9 mouse cellular contexts compared by ENCODE assay signal in the genomic region with DNA sequence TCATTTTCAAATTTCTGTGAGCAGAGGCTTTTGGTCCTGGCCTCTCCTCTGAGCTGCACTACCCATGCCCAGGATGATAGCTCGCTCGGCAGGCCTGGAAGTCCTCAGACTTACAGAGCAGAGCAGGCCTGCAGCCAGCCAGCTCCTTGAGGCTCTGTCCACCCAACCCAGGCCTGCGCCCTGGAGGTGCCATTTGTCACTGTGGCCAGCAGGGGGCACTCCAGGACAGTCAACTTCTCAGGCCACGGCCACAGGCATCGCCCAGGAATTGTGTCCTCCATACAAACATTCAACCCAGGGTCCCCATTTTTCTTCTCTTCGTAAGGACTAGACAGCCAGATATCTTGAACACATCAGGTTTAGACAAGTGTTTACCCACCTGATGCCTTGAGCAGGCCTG. TPM values are rescaled to one million over a fixed set of nuclear protein-coding genes. Genes with fewer than 3 reads are reported as not detected.
DNase-seq lines count a peak whose midpoint lies in the region; ATAC-seq lines count a peak whose summit lies in the region.
"Had no signal": no experiment of that assay in that cellular context is flagged by ENCODE, and none has a peak within 500 bp of the region (broad histone marks: within the 10 kb centered on the region; RNA-seq: fewer than 3 reads in every experiment).

No protein-coding gene starts in this region.

- no peak overlapping the region for H3K9ac ChIP-seq in hindbrain, embryonic 15.5 days

- H3K27ac ChIP-seq in hindbrain, embryonic 15.5 days (replicated peaks) = no peak overlapping the region

- H3K4me1 ChIP-seq in hindbrain, embryonic 15.5 days (replicated peaks) = peaks cover 18% of the 10 kb centered on the region

- no peaks in the 10 kb centered on the region for H3K27me3 ChIP-seq in hindbrain, embryonic 15.5 days

- peak; percentile 79 for ATAC-seq in hindbrain, embryonic 15.5 days (ENCODE audit: low FRiP score, low read depth)

- H3K36me3 ChIP-seq in hindbrain, embryonic 15.5 days = no peaks in the 10 kb centered on the region

- H3K4me2 ChIP-seq in hindbrain, embryonic 15.5 days = no peak overlapping the region

- DNase-seq in NIH3T3 (ENCODE audit: low read depth) = peak; percentile 97
- DNase-seq in cerebellum, postnatal 14 days = peak; percentile 95 to 96
- DNase-seq in frontal cortex, postnatal 25 days (ENCODE audit: low spot score in 2 of 2) = peak; percentile 85 to 87
- peak; percentile 89 to 92 for DNase-seq in layer of hippocampus, postnatal 25 days (ENCODE audit: extremely low spot score in 1 of 2, low spot score in 1 of 2)
- peak; percentile 89 for DNase-seq in lung, postnatal 10 days
- DNase-seq in retina, adult 2 months (ENCODE audit: low read depth, low spot score) = peak; percentile 73
- DNase-seq in thymus, postnatal 25 days = peak; percentile 79

- no peaks in the 10 kb centered on the region for H3K9me3 ChIP-seq in hindbrain, embryonic 15.5 days

- 11% methylated on average over 6 of the region's 6 CpGs for WGBS in hindbrain, embryonic 15.5 days

- H3K4me3 ChIP-seq in hindbrain, embryonic 15.5 days = no peak overlapping the region
- H3K4me3 ChIP-seq: myocyte had no signal

RNA-seq across cellular contexts. Expression of gene Dmrtb1, which starts 53.9 kb away (rescaled TPM):
- polyA plus RNA-seq in hindbrain, embryonic 15.5 days (2015; fragmentation: Nextera tagmentation; extraction: Ambion mirVana) = 12.4 and 15.8 TPM in 2 replicates
- total RNA-seq in layer of hippocampus, postnatal 25 days (2021) = under 1 TPM; 0.28 to 0.62 TPM
- polyA plus RNA-seq: myocyte had no signal
